Mouse (Mus musculus) forebrain, postnatal 0 days (tissue): ENCODE results near the gene Ifit3b. TPM values are rescaled to one million over a fixed set of nuclear protein-coding genes. Genes with fewer than 3 reads are reported as not detected.
"Not testable (repeated sequence)": the region's sequence is repeated elsewhere in the genome, so short reads cannot be mapped to it uniquely, and the experiment has no call there.

Source experiments
- ATAC-seq: fragments of 200-750 bp; cut with Nextera tagmentation; 2 replicates; pipeline ENCODE4 v1.8.0; 2017; ENCODE audit warnings: mild to moderate bottlenecking, moderate library complexity
- DNase-seq: peaks from one replicate; pipeline ENCODE4 v3.0.0-alpha.2; 2015
- H3K27ac ChIP-seq: fragments of 300-500 bp; sonication (generic); 2 replicates; pipeline ENCODE4 v1.5.1; 2014; ENCODE audit warnings: low read depth, mild to moderate bottlenecking, antibody characterized with exemption, low read length, moderate library complexity, mixed read lengths
- H3K27me3 ChIP-seq: fragments of 300-500 bp; sonication (generic); 2 replicates; pipeline ENCODE4 v1.6.1; 2014; ENCODE audit warnings: mild to moderate bottlenecking, low read length, mixed read lengths; ENCODE audit not compliant: insufficient read depth
- H3K36me3 ChIP-seq: fragments of 300-500 bp; sonication (generic); 2 replicates; pipeline ENCODE4 v1.6.1; 2014; ENCODE audit warnings: mild to moderate bottlenecking, moderate library complexity; ENCODE audit not compliant: insufficient read depth
- H3K4me1 ChIP-seq: fragments of 300-500 bp; sonication (generic); 2 replicates; pipeline ENCODE4 v1.6.1; 2014; ENCODE audit warnings: antibody characterized with exemption; ENCODE audit not compliant: insufficient read depth
- H3K4me2 ChIP-seq: fragments of 300-500 bp; sonication (generic); 2 replicates; pipeline ENCODE4 v1.6.1; 2014; ENCODE audit warnings: low read depth, mild to moderate bottlenecking, moderate library complexity
- H3K4me3 ChIP-seq: fragments of 300-500 bp; sonication (generic); 2 replicates; pipeline ENCODE4 v1.5.1; 2014; ENCODE audit warnings: low read depth, low read length, mixed read lengths
- H3K9ac ChIP-seq: fragments of 300-500 bp; sonication (generic); 2 replicates; pipeline ENCODE4 v1.6.1; 2014; ENCODE audit warnings: mild to moderate bottlenecking
- H3K9me3 ChIP-seq: fragments of 300-500 bp; sonication (generic); 2 replicates; pipeline ENCODE4 v1.6.1; 2016; ENCODE audit warnings: low read length
- CTCF ChIP-seq: sonication (generic); IDR thresholded peaks from 2 replicates; pipeline ENCODE4 v1.5.1; 2016; ENCODE audit warnings: antibody characterized with exemption, control low read depth, low read depth
- WGBS: fragments of 180-500 bp; shearing (Covaris S2); extraction: QIAGEN DNeasy Blood & Tissue Kit; methylation state at CpG from one replicate; pipeline ENCODE4 v1.1.7; 2014; 5-methylcytosine and 5-hydroxymethylcytosine counted together
- polyA plus RNA-seq: library from polyadenylated mRNA; unstranded; fragments of >200 nt; fragmentation: Nextera tagmentation; extraction: Ambion mirVana; gene quantifications from 2 replicates; pipeline ENCODE4 v1.2.1, GENCODE M21; 2015
- total RNA-seq: library from RNA; depleted of rRNA; stranded (reverse); fragments of >200 nt; gene quantifications from 2 replicates; pipeline ENCODE4 v1.2.3, GENCODE M21; 2014; rRNA removed

The Ifit3b gene
- 0.15 and 0.19 TPM in 2 replicates for total RNA-seq
- 0.45 and 0.79 TPM in 2 replicates for polyA plus RNA-seq

GRCm38 (mm10) chr19:34607237-34608051, at the start of gene Ifit3b:
TSS of gene Ifit3b (plus strand) at chr19:34607970.
- not testable (repeated sequence) for H3K9me3 ChIP-seq, H3K4me3 ChIP-seq, H3K27ac ChIP-seq, H3K9ac ChIP-seq, H3K4me1 ChIP-seq, H3K27me3 ChIP-seq, H3K4me2 ChIP-seq, DNase-seq, H3K36me3 ChIP-seq
- 45% methylated on average over 4 of the region's 4 CpGs for WGBS
- peak; percentile 34 for ATAC-seq

GRCm38 (mm10) chr19:34562556-34562955, 45.2 kb upstream of the Ifit3b start:
- ATAC-seq: no peak
- no peaks in the 10 kb centered on the region for H3K36me3 ChIP-seq
- no peak for DNase-seq
- no peak overlapping the region for H3K9ac ChIP-seq
- no peak overlapping the region for H3K4me3 ChIP-seq
- no peaks in the 10 kb centered on the region for H3K4me1 ChIP-seq
- no peaks in the 10 kb centered on the region for H3K27me3 ChIP-seq
- no peaks in the 10 kb centered on the region for H3K9me3 ChIP-seq
- H3K27ac ChIP-seq: no peak overlapping the region
- TF ChIP-seq CTCF: no peak
- no peak overlapping the region for H3K4me2 ChIP-seq

DNA sequence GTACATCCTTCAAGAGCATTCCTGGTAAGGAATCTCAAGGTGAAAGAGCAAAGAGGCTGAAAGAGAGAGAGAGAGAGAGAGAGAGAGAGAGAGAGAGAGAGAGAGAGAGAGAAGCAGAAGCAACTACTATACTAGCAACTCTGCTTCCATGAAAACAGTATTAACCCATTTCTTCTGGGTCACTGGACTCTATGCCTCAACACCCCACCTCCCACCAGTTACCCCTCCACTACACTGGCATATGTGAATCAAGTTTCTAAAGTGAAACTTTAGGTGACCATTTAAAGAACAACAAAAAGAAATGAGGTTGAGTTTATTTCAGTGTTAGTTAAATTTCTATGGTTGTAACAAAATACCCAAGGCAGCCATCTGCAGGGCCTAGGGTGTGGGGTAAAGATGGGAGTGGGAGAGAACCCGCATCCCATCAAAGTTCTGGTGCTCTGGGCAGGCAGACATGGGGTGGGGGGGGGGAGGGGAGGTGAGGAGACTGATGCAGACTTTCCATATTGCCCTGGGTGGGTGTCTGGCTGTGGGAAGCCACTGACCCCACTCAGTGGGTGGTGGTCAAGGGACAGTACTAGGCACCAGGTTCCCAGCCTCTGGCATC, 41.5 kb upstream of the Ifit3b start:
- no peak overlapping the region for H3K4me3 ChIP-seq
- TF ChIP-seq CTCF: no peak
- H3K36me3 ChIP-seq: no peaks in the 10 kb centered on the region
- ATAC-seq (no peak), DNase-seq (no peak)
- no peaks in the 10 kb centered on the region for H3K27me3 ChIP-seq
- H3K9ac ChIP-seq: no peak overlapping the region
- no peak overlapping the region for H3K27ac ChIP-seq
- no peak overlapping the region for H3K4me2 ChIP-seq
- 95% methylated on average over 1 of the region's 1 CpGs for WGBS
- no peaks in the 10 kb centered on the region for H3K9me3 ChIP-seq
- H3K4me1 ChIP-seq: no peaks in the 10 kb centered on the region

DNA sequence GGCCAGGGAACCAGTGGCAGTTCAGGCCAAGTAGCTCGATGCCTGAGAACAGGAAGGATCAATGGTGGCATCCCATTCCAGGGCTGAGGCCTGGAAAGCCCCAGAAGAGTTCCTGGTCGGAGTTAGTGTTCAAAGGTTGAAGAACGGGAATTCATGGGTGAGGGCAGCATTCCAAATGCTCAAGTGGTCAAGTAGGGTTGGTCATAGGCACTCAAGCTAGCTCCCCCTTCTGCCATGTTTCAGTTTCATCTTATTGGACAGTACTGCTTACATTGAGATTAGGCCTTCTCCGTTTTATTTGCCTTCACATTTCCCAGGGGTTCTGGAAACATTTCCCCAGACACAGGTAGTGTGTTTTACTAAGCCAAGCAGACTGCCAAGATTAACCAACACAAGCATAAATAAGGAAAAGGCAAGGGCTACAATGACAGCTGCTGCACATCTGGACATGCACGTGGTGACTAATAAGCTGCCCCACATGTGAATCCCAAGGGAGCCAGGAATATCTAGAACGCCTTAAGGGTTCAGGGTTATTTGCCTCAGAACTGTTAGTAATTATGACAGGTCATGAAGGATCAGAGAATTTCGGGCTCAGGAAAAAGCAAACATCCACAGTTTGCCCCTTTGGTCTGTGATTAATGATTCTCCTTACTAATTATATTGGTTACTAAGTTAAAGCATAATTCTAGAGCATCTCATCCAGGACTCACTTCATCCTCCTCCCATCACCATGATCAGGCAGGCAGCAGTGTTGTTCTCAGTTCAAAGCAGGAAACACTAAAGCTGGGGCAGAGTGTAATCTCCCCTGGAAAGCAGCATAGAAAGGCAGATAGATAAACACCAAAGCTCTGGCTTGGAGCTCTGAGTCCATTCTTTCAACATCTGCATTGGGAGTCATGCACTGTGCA, 38.5 kb upstream of the Ifit3b start:
- Histone ChIP-seq H3K9ac (no peak overlapping the region), H3K4me3 (no peak overlapping the region), H3K27ac (no peak overlapping the region), H3K27me3 (no peaks in the 10 kb centered on the region), H3K9me3 (no peaks in the 10 kb centered on the region), H3K4me2 (no peak overlapping the region), H3K4me1 (no peaks in the 10 kb centered on the region), H3K36me3 (no peaks in the 10 kb centered on the region; the same call in 1 of the 2 replicates)
- ATAC-seq (no peak), DNase-seq (no peak)
- 88% methylated on average over 7 of the region's 7 CpGs for WGBS
- no peak for TF ChIP-seq CTCF

GRCm38 (mm10) chr19:34569896-34570476, 37.8 kb upstream of the Ifit3b start:
- no peaks in the 10 kb centered on the region for H3K9me3 ChIP-seq
- no peaks in the 10 kb centered on the region; the same call in 1 of the 2 replicates for H3K36me3 ChIP-seq
- WGBS: 75% methylated on average over 4 of the region's 4 CpGs
- H3K4me2 ChIP-seq: no peak overlapping the region
- TF ChIP-seq CTCF: no peak
- no peak overlapping the region for H3K27ac ChIP-seq
- no peaks in the 10 kb centered on the region for H3K4me1 ChIP-seq
- no peak overlapping the region for H3K9ac ChIP-seq
- DNase-seq: no peak
- no peaks in the 10 kb centered on the region for H3K27me3 ChIP-seq
- H3K4me3 ChIP-seq: no peak overlapping the region
- ATAC-seq: no peak; the same call in 1 of the 2 replicates

GRCm38 (mm10) chr19:34571080-34571479, 36.7 kb upstream of the Ifit3b start:
- ATAC-seq (no peak), DNase-seq (no peak)
- Histone ChIP-seq H3K4me3 (no peak overlapping the region), H3K4me1 (no peaks in the 10 kb centered on the region), H3K4me2 (no peak overlapping the region), H3K9me3 (no peaks in the 10 kb centered on the region), H3K27me3 (no peaks in the 10 kb centered on the region), H3K36me3 (no peaks in the 10 kb centered on the region; the same call in 1 of the 2 replicates), H3K27ac (no peak overlapping the region), H3K9ac (no peak overlapping the region)
- no peak for TF ChIP-seq CTCF
- 93% methylated on average over 1 of the region's 1 CpGs for WGBS
